Mouse (Mus musculus) myocyte (in vitro differentiated cells): ENCODE data around the gene Trim50. TPM values are rescaled to one million over a fixed set of nuclear protein-coding genes. Genes with fewer than 3 reads are reported as not detected.

Experiments used
- H3K27me3 ChIP-seq: one replicate; pipeline ENCODE4 v1.6.1; 2011; ENCODE audit not compliant: control insufficient read depth, insufficient read depth, insufficient read length
- H3K36me3 ChIP-seq: one replicate; pipeline ENCODE4 v1.6.1; 2011; ENCODE audit not compliant: control insufficient read depth, insufficient read depth
- H3K4me2 ChIP-seq: one replicate; pipeline ENCODE4 v1.6.1; 2011; ENCODE audit warnings: low read depth, control low read depth
- H3K4me3 ChIP-seq: one replicate; pipeline ENCODE4 v1.5.1; 2011; ENCODE audit warnings: mild to moderate bottlenecking, control low read depth, moderate library complexity
- H3K79me2 ChIP-seq: one replicate; pipeline ENCODE4 v1.6.1; 2011; ENCODE audit not compliant: control insufficient read depth, insufficient read depth
- H3ac ChIP-seq: one replicate; pipeline ENCODE4 v1.6.1; 2011; ENCODE audit not compliant: control insufficient read depth, insufficient read length
- CEBPB ChIP-seq: IDR thresholded peaks from 2 replicates; pipeline ENCODE4 v1.6.1; 2011; ENCODE audit warnings: mild to moderate bottlenecking, moderate library complexity; ENCODE audit not compliant: poor library complexity, insufficient read depth, severe bottlenecking
- E2F4 ChIP-seq: IDR thresholded peaks from one replicate; pipeline ENCODE4 v1.6.1; 2011; ENCODE audit warnings: mild to moderate bottlenecking, control low read depth, moderate library complexity; ENCODE audit not compliant: insufficient read depth
- MAX ChIP-seq: IDR thresholded peaks from one replicate; pipeline ENCODE4 v1.6.1; 2011; ENCODE audit warnings: low read depth, mild to moderate bottlenecking, control low read depth
- MYOD1 ChIP-seq, 3 experiments: IDR thresholded peaks; one replicate each; pipeline ENCODE4 v1.6.1; 2011; ENCODE audit warnings: control low read depth in 2 of 3, low read depth in 2 of 3, mild to moderate bottlenecking in 2 of 3, moderate library complexity in 1 of 3; ENCODE audit not compliant: insufficient read length in 2 of 3, control insufficient read depth in 1 of 3
- MYOG ChIP-seq, 3 experiments: IDR thresholded peaks; one replicate each; pipeline ENCODE4 v1.6.1; 2011; ENCODE audit warnings: control low read depth in 2 of 3, low read depth in 2 of 3, mild to moderate bottlenecking in 2 of 3; ENCODE audit not compliant: insufficient read length in 2 of 3, control insufficient read depth in 1 of 3, insufficient read depth in 1 of 3
- POLR2A ChIP-seq: IDR thresholded peaks from one replicate; pipeline ENCODE4 v1.6.1; 2011; ENCODE audit warnings: low read depth, mild to moderate bottlenecking, control low read depth, moderate library complexity; ENCODE audit not compliant: insufficient read length
- POLR2AphosphoS2 ChIP-seq: IDR thresholded peaks from one replicate; pipeline ENCODE4 v1.6.1; 2011; ENCODE audit warnings: low read depth, control low read depth; ENCODE audit not compliant: insufficient read length
- REST ChIP-seq: IDR thresholded peaks from one replicate; pipeline ENCODE4 v1.6.1; 2011; ENCODE audit warnings: mild to moderate bottlenecking, control low read depth, moderate library complexity; ENCODE audit not compliant: insufficient read depth, insufficient read length
- SRF ChIP-seq: IDR thresholded peaks from one replicate; pipeline ENCODE4 v1.6.1; 2011; ENCODE audit warnings: low read depth; ENCODE audit not compliant: control insufficient read depth, insufficient read length
- TCF12 ChIP-seq: IDR thresholded peaks from one replicate; pipeline ENCODE4 v1.6.1; 2011; ENCODE audit warnings: mild to moderate bottlenecking, control low read depth; ENCODE audit not compliant: poor library complexity, insufficient read depth, severe bottlenecking
- TCF3 ChIP-seq: IDR thresholded peaks from one replicate; pipeline ENCODE4 v1.6.1; 2011; ENCODE audit warnings: low read depth, control low read depth; ENCODE audit not compliant: insufficient read length
- USF1 ChIP-seq: IDR thresholded peaks from one replicate; pipeline ENCODE4 v1.6.1; 2011; ENCODE audit warnings: low read depth, mild to moderate bottlenecking, control low read depth, moderate library complexity
- polyA plus RNA-seq: library from polyadenylated mRNA; unstranded; fragments of >200 nt; fragmentation: generic; extraction: Trizol; gene quantifications from one replicate; pipeline ENCODE4 v1.2.1, GENCODE M21; 2012; ENCODE audit warnings: missing spikeins

Gene Trim50
- polyA plus RNA-seq, 1 experiment: not detected

GRCm38 (mm10) chr5:135380681-135381080 lies 27.6 kb downstream of the Trim50 start:
- Histone ChIP-seq H3K79me2 (no peaks in the 10 kb centered on the region), H3K27me3 (no peaks in the 10 kb centered on the region), H3ac (no peak overlapping the region), H3K4me2 (no peak overlapping the region), H3K4me3 (no peak overlapping the region), H3K36me3 (peaks cover 26% of the 10 kb centered on the region)
- no peak for TF ChIP-seq MAX

- TF ChIP-seq E2F4 (no peak), POLR2AphosphoS2 (no peak), CEBPB (no peak), MAX (no peak), SRF (no peak), MYOD1 (IDR thresholded peaks at IDR 0.05; ENCODE audit: control insufficient read depth in 1 of 3, insufficient read length in 2 of 3, low read depth in 2 of 3) (no peak), TCF3 (no peak), USF1 (no peak), MYOG (IDR thresholded peaks at IDR 0.05; ENCODE audit: control insufficient read depth in 1 of 3, insufficient read depth in 1 of 3, insufficient read length in 2 of 3, low read depth in 2 of 3) (no peak), POLR2A (no peak), TCF12 (no peak), REST (no peak)
- Histone ChIP-seq H3K4me2 (no peak overlapping the region), H3K27me3 (no peaks in the 10 kb centered on the region), H3ac (no peak overlapping the region), H3K4me3 (no peak overlapping the region), H3K36me3 (peaks cover 22% of the 10 kb centered on the region), H3K79me2 (no peaks in the 10 kb centered on the region)
Observed at GRCm38 (mm10) chr5:135381356-135381925, 28.3 kb downstream of the Trim50 start.

GRCm38 (mm10) chr5:135382746-135383145 lies 29.7 kb downstream of the Trim50 start:
- Histone ChIP-seq H3K4me2 (no peak overlapping the region), H3K4me3 (no peak overlapping the region), H3ac (no peak overlapping the region), H3K36me3 (peaks cover 19% of the 10 kb centered on the region), H3K79me2 (no peaks in the 10 kb centered on the region), H3K27me3 (no peaks in the 10 kb centered on the region)
- no peak for TF ChIP-seq MAX
- no peak for TF ChIP-seq TCF3
- TF ChIP-seq SRF: no peak
- no peak for TF ChIP-seq TCF12
- no peak for TF ChIP-seq CEBPB
- TF ChIP-seq MYOG (IDR thresholded peaks at IDR 0.05; ENCODE audit: control insufficient read depth in 1 of 3, insufficient read depth in 1 of 3, insufficient read length in 2 of 3, low read depth in 2 of 3): no peak
- no peak for TF ChIP-seq POLR2AphosphoS2
- no peak for TF ChIP-seq REST
- no peak for TF ChIP-seq E2F4
- TF ChIP-seq POLR2A: no peak
- no peak for TF ChIP-seq MYOD1 (IDR thresholded peaks at IDR 0.05; ENCODE audit: control insufficient read depth in 1 of 3, insufficient read length in 2 of 3, low read depth in 2 of 3)
- TF ChIP-seq USF1: no peak

- Histone ChIP-seq H3K79me2 (peaks cover 2% of the 10 kb centered on the region), H3K4me2 (no peak overlapping the region), H3K4me3 (no peak overlapping the region)
Observed at GRCm38 (mm10) chr5:135383771-135384170, 30.7 kb downstream of the Trim50 start.

More at GRCm38 (mm10) chr5:135383771-135384170, 30.7 kb downstream of the Trim50 start:
- Histone ChIP-seq H3K36me3 (peaks cover 29% of the 10 kb centered on the region), H3ac (no peak overlapping the region), H3K27me3 (no peaks in the 10 kb centered on the region)
- TF ChIP-seq POLR2A (no peak), MAX (no peak), USF1 (no peak), SRF (no peak), MYOD1 (IDR thresholded peaks at IDR 0.05; ENCODE audit: control insufficient read depth in 1 of 3, insufficient read length in 2 of 3, low read depth in 2 of 3) (no peak), TCF3 (no peak), REST (no peak), E2F4 (no peak), POLR2AphosphoS2 (no peak), TCF12 (no peak), MYOG (IDR thresholded peaks at IDR 0.05; ENCODE audit: control insufficient read depth in 1 of 3, insufficient read depth in 1 of 3, insufficient read length in 2 of 3, low read depth in 2 of 3) (no peak)
